Mouse (Mus musculus) cerebellum, adult 11-12 months (tissue): ENCODE data around the gene Gm10318.
A peak's percentile ranks its signal among the peaks of the same experiment; 100 is the strongest.

Source experiments
- DNase-seq: peaks from one replicate; pipeline ENCODE4 v3.0.0; 2022

Gm10318 gene

DNA sequence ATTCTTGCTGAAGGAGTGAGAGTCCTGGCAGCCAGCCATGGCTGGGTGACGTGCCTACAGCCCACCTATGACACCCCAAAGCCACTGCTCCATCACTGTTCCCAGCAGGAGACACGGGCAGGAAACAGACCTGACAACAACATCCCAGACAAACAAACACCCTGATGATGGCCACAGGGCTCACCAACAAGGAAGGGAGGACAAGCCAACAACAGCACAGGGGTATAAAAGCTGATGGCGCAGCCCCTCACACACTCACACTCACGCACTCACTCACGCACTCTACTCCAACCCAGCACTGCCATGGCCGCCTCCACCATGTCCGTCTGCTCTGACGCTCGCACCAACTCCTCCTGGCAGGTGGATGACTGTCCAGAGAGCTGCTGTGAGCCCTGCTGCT lies at the start of gene Gm10318:
Gene Gm10318 (plus strand): TSS at position 301 of the 400 bp plus-strand sequence.
- no peak for DNase-seq

DNA sequence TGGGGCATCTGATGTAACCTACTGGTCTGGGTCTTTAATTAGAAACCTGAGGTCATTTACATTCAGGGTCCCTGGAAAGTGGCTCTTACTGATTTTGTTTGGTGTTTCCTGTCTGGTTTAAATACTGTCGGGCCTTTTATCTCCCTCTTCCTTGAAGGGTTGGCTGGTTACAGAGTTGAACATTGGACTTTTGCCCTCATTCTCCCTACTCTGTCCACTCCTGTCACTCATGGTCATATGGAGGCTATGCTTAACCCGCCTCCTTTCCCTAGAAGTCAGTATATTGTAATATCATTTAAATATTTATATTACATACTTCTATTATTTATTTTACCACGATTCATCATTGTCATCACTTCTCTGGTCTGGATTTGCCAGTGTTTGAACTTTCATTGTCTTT lies 48.6 kb upstream of the Gm10318 start:
- DNase-seq: no peak

DNA sequence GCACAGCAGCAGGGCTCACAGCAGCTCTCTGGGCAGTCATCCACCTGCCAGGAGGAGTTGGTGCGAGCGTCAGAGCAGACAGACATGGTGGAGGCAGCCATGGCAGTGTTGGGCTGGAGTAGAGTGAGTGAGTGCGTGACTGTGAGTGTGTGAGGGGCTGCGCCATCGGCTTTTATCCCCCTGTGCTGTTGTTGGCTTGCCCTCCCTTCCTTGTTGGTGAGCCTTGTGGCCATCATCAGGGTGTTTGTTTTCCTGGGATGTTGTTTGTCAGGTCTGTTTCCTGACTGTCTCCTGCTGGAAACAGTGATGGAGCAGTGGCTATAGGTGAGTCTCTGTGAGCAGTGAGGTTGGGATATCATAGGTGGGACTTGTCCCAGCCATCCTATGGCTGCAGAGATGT lies 40.9 kb upstream of the Gm10318 start, which contains the start of gene Gm9507:
Gene Gm9507 (minus strand): TSS at position 101 of the 400 bp plus-strand sequence.
- DNase-seq: no peak

DNA sequence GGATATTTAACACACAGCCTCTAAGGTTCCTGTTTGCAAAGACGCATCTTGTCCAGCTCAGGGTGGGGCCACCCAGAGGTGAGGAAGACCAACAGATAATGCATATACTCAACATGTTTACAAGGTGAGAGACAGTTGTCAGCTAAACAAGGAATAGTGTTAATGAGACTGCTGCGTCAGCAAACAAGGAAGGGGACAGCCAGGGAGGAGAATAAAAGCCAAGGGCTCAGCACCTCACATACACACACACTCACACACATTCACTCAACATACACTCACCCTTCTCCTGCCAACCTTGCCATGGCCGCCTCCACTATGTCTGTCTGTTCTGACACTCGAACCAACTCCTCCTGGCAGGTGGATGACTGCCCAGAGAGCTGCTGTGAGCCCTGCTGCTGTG lies 38.3 kb upstream of the Gm10318 start, which contains the start of gene Gm2696:
Gene Gm2696 (plus strand): TSS at position 301 of the 400 bp plus-strand sequence.
- DNase-seq: no peak

DNA sequence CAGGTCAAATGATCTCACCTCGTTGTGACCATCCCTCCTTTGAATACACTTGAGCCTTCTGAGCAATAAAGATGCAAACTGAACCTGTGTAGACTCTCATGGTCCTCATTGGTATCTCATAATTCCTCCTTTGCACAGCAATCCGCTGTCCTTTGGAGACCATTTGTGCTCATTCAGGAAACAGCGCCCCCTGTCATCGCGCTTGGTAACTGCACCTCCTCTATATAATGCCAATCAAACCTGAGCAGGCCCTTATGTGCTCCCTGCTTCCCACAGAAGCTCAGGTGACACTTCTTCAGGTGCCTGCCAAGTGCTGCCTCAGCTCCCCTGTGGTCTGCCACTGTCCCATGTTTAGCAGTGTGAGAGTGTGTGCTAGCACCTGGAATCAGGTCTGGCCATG lies 37.1 kb upstream of the Gm10318 start:
- no peak for DNase-seq

DNA sequence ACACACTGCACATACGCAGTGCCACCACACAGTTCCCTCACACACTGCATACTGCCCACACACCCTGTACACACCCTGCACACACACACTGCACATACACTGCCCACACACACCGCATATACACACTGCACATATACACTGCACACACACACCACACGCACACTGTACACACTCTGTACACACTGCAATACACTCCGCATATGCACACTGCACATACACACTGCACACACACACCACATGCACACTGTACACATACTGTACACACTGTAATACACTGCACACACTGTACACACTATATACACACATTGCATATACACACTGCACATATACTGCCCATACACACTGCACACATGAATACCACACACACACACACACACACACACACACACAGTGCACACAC lies 34.1 kb upstream of the Gm10318 start:
- DNase-seq: no peak

DNA sequence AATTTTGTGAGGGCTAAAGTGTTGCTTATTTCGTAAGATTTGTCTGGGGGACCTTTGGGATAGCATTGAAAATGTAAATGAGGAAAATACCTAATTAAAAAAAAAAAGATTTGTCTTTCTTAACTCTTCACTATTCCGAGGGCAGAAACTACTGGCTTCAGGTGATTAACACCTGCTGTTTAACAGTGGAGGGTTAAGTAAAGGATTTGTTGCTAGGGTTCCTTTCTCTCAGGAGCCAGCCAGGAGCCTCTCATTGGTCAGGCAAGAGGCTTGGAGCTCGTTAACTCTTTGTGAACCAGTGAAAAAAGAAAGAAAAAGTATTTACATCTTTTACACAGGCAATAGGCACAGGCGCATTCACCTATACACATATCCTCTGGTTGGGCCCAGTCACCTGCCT lies 33.5 kb upstream of the Gm10318 start:
- no peak for DNase-seq

DNA sequence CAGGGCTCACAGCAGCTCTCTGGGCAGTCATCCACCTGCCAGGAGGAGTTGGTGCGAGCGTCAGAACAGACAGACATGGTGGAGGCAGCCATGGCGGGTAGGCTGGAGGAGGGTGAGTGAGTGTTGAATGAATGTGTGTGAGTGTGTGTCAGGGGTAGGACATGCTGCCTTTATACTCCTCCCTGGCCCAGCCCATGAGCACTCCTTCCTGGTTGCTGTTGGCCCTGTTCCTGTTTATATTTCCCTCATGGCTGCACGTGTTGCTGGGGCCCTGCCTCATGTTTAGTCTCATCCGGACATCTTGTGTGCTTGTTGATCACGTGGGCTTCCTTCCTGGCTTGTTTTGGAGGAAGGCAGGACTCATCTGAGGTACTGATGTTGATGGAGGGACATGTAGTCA lies 25.7 kb upstream of the Gm10318 start, which contains the start of gene Krtap10-4:
Gene Krtap10-4 (minus strand): TSS at position 145 of the 400 bp plus-strand sequence.
- no peak for DNase-seq

DNA sequence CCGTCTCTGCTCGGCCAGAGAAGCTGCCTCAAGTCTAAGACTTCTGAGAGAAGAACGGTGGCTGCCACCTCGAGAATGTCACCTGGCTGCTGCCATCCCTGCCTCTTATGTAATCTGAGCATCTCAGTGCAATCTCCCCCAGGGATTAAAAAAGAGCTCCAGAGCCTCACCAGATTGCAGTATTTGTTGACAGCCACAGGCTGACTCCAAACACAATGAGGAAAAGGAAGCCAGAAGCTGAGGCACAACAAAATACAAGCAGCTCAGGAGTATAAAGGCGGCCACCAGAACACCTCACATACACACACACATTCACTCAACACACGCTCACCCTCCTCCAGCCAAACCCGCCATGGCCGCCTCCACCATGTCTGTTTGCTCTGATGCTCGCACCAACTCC lies 17.0 kb upstream of the Gm10318 start, which contains the start of gene Krtap10-10:
Gene Krtap10-10 (plus strand): TSS at position 301 of the 400 bp plus-strand sequence.
- DNase-seq: no peak

DNA sequence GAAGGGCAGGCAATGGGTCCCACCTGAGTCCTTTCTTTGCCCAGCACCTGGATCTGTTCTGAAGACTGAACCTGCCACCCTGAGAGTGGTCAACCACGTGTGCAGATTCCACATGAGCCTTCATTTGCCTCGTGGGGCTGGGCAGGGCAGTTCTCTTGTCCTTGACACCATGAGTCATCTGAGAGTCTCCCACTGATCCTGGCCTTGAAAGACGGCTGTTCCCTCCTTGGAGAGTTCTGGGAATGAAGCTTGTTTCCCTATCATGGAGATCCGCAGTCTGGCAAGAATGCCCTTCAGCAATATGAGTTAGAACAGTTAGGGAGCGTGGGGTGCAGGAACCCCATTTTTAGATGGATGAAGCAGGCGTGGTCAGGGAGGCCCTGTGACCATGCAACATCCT lies 13.7 kb upstream of the Gm10318 start:
- DNase-seq: no peak

DNA sequence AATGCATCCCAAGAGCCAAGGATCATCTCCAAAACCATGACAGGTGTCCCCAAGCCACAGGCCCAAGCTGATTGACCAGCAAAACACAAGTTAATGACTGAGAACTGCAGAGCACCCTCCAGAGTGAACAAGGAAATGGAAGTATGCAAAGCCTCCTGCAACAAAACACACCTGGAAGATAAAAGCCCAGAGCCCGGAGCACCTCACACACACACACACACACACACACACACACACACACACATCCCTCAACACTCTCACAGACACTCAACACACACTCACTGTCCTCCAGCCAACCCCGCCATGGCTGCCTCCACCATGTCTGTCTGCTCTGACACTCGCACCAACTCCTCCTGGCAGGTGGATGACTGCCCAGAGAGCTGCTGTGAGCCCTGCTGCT lies 6.2 kb upstream of the Gm10318 start, which contains the start of gene Gm36176:
Gene Gm36176 (plus strand): TSS at position 301 of the 400 bp plus-strand sequence.
- no peak for DNase-seq

DNA sequence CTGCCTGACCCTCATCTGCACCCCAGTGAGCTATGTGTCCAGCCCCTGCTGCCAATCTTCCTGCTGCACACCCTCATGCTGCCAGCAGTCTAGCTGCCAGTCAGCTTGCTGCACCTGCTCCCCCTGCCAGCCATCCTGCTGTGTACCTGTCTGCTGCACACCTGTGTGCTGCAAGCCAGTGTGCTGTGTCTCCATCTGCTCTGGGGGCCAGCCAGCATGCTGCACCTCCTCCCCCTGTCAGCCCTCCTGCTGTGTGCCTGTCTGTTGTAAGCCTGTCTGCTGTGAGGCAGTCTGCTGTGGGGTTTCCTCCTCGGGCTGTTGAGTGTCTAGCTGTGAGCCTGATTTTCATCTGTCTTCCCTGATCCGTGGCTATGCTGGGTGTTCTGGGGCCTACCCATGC lies 5.7 kb upstream of the Gm10318 start:
- peak; percentile 60 for DNase-seq

DNA sequence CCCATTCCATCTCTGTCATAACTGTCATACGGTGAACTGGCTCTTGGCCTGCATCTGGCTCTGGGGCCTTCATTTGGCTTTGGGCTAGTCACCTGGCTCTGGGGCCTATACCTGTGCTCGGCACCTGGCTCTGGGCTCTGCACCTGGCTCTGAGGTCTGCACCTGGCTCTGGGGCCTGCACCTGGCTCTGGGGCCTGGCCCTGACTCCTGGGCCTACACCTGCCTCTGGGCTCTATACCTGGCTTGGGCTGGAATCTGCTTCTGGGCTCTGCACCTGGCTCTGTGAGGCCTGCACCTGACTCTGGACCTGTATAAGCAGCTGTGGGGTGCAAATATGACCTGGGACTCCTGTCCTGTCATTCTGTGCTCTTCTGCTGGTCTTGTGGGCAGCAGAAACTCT lies 5.1 kb upstream of the Gm10318 start:
- DNase-seq: no peak

DNA sequence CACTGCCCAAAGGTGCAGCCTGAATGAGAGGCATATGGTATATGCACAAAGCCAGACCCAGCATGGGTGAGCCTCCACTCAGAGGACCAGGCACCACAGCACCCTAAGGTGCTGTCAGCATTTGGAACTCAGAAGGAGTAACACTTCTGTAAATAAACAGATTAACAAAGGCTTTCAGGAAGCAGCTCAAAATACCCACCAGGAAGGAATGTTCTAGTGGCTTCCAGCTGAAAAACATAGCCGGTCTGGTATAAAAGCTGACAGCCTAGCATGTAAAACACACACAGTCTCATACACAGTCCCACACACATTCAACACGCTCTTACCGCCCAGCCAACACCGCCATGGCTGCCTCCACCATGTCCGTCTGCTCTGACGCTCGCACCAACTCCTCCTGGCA lies 9.0 kb downstream of the Gm10318 start, which contains the start of gene Gm3285:
Gene Gm3285 (plus strand): TSS at position 301 of the 400 bp plus-strand sequence.
- DNase-seq: no peak

DNA sequence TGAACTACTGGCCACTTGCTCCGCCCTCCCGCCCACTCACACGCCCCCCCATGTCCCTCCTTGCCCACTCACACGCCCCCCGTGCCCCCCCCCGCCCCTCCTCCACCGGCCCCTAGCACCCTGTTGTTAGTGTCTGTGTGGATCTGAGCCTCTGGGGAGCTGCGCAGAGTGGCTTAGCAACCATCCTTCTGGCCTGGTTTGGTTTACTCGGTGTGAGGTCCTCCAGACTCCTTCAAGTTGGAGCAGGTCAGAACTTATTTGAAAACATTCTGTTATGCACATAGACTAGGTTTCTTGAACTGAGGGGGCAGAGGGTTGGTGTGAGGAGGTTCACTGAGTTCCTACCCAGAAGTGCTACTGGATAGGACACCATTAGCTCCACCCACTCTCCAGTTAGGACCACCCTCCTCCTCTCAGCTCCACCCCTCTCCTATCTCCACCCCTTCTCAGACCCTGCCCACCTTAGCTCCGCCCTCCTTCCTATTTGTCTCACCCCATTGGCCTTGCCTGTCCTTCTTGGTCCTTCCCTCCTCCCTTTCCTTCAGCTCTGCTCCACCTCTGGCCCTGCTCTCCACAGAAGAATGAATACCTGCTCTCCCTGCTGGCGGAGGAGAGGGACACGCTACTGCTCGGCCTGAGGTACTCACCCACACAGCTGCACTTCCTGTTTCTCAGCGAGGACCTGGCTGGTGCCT lies 11.6 kb downstream of the Gm10318 start:
- peak; percentile 45 for DNase-seq

DNA sequence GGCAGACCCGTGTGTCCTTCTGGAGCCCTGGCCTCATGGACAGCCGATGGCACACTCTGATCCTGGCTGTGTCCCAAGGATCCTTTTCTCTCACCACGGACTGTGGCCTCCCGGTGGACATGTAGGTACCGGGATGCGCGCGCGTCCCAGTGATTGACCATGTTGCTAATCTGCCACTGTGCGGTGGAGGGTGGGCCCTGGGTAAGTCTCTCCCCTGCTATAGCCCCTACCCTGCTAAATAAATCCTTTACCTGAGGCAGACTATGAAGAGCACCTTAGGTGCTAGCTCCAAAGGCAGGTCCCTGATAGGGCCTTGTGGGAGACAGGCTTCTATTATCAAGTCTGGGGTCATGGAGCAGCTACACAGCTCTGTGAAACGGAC lies 12.1 kb downstream of the Gm10318 start:
- no peak for DNase-seq

DNA sequence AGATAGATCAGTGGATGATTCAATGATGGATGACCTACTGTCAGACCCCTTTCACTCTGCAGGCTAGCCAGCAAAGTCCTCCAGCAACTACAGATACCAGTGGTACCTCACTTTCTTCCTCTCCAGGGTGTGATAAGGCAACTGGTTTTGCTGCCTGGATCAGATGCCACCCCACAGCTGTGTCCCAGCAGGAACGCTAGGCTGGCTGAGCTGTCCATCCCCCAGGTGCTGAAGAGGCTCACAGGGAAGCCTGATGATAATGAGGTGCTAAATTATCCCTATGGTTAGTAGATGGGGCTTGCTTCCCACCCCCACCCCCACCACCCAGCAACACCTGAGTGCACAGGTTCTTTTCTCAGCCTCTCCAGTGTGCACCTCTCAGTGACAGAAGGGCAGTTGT lies 14.9 kb downstream of the Gm10318 start:
- no peak for DNase-seq

DNA sequence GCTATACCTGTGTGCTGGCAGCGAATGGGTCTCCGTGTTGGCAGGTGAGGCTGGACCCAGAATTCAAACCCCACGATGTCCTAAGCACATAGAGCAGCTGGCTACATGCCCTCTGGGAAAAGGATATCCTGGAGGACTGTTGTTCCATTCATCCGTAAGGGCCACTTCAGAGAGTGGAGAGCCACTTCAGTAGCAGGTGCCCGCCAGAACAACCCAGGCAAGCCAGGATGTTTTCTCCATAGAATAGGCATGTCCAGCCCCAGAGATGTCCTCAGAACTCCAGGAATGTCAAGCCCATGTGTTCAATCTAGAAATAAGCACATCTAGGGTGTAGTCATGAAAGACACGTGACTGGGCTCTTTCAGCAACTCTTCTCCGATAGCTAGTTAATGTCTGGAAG lies 17.0 kb downstream of the Gm10318 start:
- DNase-seq: no peak

DNA sequence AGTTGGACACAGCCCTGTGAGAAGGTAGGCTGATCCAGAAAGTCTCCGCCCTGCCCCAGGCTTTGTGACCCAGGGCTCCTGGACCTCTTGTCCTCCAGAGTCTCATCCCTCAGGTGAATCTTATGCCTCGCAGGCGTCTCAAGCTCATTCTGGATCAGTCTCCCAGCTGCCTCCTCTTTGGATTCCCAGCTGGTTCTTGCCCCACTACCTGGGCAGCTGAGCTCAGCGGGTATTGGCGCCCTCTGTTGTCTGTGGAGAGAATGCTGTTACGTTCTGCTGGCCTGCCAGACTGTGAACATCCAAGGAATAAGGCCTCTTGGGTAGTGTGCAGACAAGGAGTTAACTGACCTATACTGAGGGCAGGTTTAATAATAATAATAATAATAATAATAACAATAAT lies 26.3 kb downstream of the Gm10318 start:
- DNase-seq: no peak

DNA sequence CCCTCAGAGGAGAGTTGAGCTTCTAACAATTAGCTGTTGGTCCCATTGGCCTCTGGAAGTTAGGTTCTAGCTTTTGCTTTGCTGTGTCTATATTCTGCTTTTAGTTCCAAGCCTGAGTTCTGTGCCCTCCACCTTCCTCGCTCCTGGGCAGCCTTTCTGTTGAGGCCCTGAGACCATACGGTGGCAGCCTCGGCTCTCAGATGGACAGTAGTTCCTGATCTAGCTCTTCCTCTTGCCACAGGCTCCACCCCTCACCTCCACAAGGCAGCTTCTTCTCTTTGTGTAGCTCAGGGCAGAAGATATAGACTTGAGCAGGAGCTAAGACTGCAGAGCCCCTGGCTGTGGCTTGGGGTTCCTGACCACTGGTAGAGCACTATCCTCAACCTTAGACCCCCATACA lies 27.6 kb downstream of the Gm10318 start:
- no peak for DNase-seq

DNA sequence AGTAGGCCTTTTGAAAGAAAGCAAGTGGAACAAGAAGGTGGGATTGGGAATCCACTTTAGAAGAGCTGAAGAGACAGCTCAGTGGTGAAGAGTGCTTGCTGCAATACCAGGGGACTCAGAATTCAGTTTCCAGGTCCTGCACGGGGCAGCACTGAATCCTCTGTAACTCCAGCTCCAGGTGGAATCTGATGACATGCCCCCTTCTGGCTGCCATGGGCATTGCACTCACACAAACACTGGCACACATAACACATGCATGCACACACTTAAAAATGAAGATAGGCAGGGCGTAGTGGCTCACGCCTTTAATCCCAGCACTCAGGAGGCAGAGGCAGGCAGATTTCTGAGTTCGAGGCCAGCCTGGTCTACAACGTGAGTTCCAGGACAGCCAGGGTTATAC lies 29.9 kb downstream of the Gm10318 start:
- no peak for DNase-seq

DNA sequence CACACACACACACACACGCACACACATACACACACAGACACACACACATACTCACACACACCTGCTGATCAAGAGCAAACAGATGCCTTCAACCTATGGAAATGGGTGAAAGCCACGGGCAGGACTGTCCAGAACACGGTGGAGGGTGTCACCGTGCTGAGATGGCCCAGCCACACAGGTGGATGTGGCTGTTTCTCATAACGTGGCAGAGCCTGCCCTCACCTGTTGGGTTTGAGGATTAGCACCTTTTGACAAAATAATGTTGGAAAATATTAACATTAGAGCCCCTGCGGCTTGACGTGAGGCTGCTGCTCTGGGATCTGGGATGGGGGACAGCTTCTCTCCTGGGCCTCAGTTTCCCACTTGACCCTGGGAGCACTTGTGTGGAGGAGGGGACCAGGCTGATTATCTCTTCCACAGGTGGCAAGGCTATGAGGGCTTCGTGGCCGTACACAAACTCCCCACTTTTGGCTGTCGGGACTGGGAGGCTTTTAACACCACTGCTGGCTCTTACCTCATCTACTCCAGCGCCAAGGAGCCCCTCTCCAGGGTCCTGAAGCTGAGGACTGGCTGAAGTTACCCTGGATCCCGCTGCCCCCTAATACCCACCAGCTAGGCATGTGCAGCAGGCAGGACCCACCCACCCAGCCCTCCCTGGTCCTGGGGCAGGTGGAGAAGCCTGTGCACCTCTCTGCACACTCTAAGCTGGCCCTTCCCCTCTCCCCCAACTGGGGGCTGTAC lies 33.5 kb downstream of the Gm10318 start:
- no peak for DNase-seq

DNA sequence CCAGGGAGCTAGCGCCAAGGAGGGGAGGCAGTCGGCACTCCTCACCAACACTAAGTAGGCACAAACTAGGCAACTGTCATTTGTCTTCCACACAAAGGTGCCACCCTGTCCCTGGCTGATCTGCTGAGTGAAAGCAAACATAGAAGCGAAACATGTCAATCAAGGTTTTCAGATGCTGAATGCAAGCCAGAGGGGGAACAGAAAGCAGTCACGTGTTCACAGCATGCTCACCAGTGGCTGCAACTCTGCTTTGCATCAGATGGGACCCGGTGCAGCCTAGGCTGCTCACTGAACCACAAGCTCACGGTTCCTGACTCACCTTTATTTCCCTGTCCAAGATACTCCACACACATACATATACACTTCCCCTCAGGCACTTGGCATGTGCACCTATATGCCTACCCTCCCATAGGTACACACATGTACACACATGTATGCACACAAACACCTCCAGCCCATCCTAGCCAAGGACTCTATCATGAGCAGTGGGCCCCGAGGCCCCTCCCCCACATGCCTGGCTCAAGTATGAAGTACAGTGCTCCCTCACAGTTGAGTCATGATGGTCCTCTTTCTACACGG lies 38.4 kb downstream of the Gm10318 start:
- DNase-seq: no peak

DNA sequence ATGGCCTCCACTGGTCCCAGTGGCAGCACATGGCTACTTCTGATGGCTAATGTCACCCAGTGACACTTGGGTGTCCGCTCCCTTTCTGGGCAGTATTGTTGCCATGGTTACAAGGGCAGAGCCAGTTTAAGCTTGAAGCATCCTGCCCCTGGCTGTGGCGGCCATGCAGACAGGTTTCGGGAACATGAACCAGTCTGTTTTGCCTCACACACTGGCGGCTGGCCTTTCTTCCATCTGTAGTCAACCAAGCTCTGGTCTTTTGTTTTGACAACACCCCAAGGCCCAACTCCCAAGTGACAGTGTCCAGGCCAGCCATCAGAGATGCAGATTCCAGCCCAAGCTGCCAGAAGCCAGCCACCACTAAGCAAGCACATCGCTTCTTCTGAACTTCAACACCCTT lies 42.9 kb downstream of the Gm10318 start:
- DNase-seq: no peak
